Mouse (Mus musculus) erythroblast, adult 5-6 weeks (primary cell): ENCODE results near the gene F2rl3. TPM values are rescaled to one million over a fixed set of nuclear protein-coding genes. Genes with fewer than 3 reads are reported as not detected.

Experiments
- ATAC-seq: replicated peaks from 2 replicates; pipeline ENCODE4 v1.8.0; 2016; ENCODE audit warnings: moderate number of reproducible peaks, mild to moderate bottlenecking, moderate TSS enrichment, inconsistent platforms; ENCODE audit not compliant: poor library complexity, low FRiP score, severe bottlenecking
- total RNA-seq, 2 experiments: library from RNA; stranded (forward) in 1 of 2; stranded (reverse) in 1 of 2; fragments of 150-400 nt in 1 of 2; fragments of 200-764, 138-1000 nt in 1 of 2; gene quantifications; 2 replicates each; pipeline versions ENCODE4 v1.2.3 to v1.2.4; 2015 to 2017; ENCODE audit warnings: low replicate concordance in 2 of 2

The F2rl3 gene
- total RNA-seq, 2 experiments from 2014 or later = not detected

DNA sequence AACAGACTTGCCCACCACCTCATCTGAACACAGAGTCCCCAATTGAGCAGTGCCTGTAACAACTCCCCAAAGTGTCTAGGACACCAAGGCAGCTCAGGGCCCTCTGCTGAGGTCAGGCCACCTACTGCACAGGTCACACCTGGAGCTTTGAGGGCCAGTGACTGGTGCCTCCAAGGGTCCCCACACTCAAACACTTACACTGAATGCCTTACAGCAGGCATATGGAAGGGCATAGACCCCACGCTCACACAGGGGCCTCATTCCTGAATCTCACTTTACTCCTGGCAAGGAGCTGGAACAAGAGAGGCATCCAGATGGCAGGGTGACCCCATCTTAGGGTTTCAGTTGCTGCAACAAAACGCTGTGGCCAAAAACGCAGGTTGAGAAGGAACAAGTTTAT, 1.5 kb upstream of the F2rl3 start:
- ATAC-seq = no peak

DNA sequence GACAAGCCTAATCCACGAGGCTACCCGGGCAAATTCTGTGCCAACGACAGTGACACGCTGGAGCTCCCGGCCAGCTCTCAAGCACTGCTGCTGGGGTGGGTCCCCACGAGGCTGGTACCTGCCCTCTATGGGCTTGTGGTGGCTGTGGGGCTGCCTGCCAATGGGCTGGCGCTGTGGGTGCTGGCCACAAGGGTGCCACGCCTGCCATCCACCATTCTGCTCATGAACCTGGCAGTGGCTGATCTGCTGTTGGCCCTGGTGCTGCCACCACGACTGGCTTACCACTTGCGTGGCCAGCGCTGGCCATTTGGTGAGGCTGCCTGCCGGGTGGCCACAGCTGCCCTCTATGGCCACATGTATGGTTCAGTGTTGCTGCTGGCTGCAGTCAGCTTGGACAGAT, 626 bp downstream of the F2rl3 start:
- no peak for ATAC-seq

DNA sequence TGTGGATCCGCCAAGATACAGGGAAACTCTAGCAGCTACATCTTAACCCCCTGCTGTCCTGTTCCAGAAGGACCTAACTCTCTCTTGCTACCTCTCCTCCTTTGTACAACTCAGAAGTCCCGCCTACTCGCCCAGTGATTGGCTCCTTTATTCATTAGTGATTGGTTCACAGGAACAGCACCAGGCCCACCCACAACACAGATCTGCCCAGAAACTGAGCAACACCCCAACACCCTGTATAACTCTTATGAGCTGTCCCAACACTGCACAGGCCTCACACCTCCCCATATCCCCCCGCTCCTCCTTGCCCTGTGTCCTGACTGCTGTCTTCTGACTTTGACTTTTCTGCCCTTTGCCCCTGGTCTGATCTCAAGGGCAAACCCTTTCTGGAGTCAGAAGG, 4.0 kb downstream of the F2rl3 start:
- no peak for ATAC-seq

DNA sequence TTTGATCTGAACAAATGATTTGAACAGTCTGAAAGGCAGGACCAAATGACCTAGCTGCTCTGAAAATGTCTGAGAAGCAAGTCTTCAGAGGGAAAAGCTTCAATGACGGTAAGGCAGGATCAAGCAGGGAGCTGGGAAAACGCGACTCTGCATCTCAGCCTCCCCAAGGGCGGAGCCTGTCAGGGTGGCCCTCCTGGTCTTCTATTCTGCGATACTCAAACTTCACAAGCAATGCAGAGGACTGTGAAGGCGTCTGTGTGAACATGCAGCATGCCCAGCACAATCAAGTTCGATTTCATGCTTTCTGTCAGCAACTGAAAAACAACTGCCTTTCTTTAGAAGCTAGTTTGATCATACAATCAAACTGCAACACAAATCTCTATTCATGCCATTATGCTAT, 5.1 kb downstream of the F2rl3 start:
- ATAC-seq = no peak

DNA sequence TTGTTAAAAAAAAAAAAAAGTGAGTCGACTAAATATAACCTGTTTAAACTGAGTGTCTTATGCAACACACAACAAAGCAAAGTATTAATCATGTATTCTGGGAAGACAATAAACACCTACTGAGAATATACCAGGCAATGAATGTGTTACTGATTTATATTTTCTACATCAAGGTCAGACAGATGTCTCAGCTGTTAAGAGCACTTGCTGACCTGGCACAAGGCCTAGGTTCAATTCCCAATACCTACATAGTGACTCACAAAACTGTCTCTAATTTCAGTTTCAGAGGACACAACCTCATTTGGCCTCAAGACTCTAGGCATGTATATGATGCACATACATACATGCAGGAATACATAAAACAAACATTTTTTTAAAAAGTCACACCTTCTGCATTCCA, 16.1 kb downstream of the F2rl3 start:
- no peak for ATAC-seq

DNA sequence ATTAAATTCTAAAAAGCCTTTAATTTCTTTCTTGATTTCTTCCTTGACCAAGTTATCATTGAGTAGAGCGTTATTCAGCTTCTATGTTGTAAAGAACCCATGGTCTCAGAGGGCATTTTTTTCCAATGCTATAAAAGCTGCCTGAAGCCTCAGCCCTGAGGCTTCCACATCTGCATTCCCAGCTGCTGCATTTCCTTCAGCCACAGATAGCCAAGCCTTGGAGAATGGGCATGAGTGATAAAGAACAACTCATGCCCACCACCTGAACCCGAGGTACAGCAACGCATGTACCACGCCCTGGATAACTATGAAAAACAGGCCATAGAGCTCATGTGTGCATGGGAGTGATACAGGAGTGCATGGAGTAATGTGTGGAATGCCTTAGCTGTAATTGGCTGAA, 19.0 kb downstream of the F2rl3 start:
- ATAC-seq = no peak

DNA sequence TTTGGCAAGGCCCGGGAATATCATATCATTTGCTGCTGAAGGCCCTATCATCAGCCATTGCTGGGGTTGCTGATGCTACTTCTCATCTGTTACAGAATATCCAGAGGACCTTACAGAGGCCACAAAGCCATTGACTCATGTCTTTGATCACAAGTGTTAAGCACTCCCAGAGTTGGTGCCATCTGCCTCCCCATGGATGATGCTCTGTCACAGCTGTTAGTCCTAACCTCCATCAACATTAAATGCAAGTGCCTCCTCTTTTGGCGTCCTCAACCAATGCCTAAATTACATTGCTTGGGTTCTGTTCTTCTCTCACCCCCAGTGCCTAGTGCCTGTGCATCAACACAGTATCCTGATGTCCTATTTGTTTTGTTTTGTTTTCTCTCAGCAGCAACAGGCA, 39.9 kb downstream of the F2rl3 start:
- no peak for ATAC-seq

DNA sequence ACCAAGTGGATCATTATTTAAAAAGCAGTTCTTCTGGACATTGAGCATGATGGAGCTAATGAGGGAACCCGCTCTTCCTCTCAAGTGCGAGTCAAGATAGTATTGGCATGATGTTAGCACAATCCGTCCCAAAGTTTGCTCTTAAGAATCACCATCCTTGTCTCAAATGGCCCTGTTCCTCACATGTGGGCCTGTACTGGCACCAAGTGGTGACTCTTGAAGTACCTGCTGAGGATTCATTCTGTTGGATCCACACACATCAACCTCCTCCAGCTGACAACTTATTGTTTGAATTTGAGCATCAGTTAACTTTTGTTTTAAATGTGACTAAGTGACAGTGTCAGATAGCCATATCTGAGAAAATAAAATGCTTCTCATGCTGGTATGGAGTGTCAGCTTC, 51.0 kb downstream of the F2rl3 start:
- no peak for ATAC-seq

Other genes starting within 250 kb of the F2rl3 start
- gene Med26, start 213.6 kb upstream of the F2rl3 start, total RNA-seq (2015; ENCODE audit: low replicate concordance) = 4.2 and 4.8 TPM in 2 replicates
- gene Med26, start 213.6 kb upstream of the F2rl3 start, total RNA-seq (2017; ENCODE audit: low replicate concordance) = 3.2 and 3.8 TPM in 2 replicates
- gene Smim7, start 190.8 kb upstream of the F2rl3 start, total RNA-seq (2015; ENCODE audit: low replicate concordance) = 15.9 and 46.7 TPM in 2 replicates
- 21.3 and 22.9 TPM in 2 replicates for gene Smim7, start 190.8 kb upstream of the F2rl3 start, total RNA-seq (2017; ENCODE audit: low replicate concordance)
- 1.7 and 2.1 TPM in 2 replicates for gene Tmem38a, start 189.8 kb upstream of the F2rl3 start, total RNA-seq (2015; ENCODE audit: low replicate concordance)
- gene Tmem38a, start 189.8 kb upstream of the F2rl3 start, total RNA-seq (2017; ENCODE audit: low replicate concordance) = 2.2 TPM in 1 of 2 replicates, not detected in the other
- gene Nwd1, start 115.2 kb upstream of the F2rl3 start, total RNA-seq (2015; ENCODE audit: low replicate concordance) = 0.58 and 0.84 TPM in 2 replicates
- 0.14 and 1.3 TPM in 2 replicates for gene Nwd1, start 115.2 kb upstream of the F2rl3 start, total RNA-seq (2017; ENCODE audit: low replicate concordance)
- 25.1 and 34.8 TPM in 2 replicates for gene Sin3b, start 38.6 kb upstream of the F2rl3 start, total RNA-seq (2015; ENCODE audit: low replicate concordance)
- 17.7 and 31.8 TPM in 2 replicates for gene Sin3b, start 38.6 kb upstream of the F2rl3 start, total RNA-seq (2017; ENCODE audit: low replicate concordance)